Mouse (Mus musculus) heart, embryonic 11.5 days (tissue): ENCODE results near the gene R3hdm4. TPM values are rescaled to one million over a fixed set of nuclear protein-coding genes. Genes with fewer than 3 reads are reported as not detected.
A peak's percentile ranks its signal among the peaks of the same experiment; 100 is the strongest.

Source experiments
- ATAC-seq: fragments of 200-750 bp; cut with Nextera tagmentation; replicated peaks from 2 replicates; pipeline ENCODE4 v1.8.0; 2017; ENCODE audit warnings: moderate library complexity; ENCODE audit not compliant: insufficient number of reproducible peaks, low FRiP score, low TSS enrichment
- H3K27ac ChIP-seq: fragments of 300-500 bp; sonication (generic); 2 replicates; pipeline ENCODE4 v1.5.1; 2014; ENCODE audit warnings: mild to moderate bottlenecking, low read depth, low read length
- H3K27me3 ChIP-seq: fragments of 300-500 bp; sonication (generic); 2 replicates; pipeline ENCODE4 v1.6.1; 2014; ENCODE audit warnings: mild to moderate bottlenecking, low read length, mixed read lengths; ENCODE audit not compliant: control insufficient read depth, insufficient read depth
- H3K36me3 ChIP-seq: fragments of 300-500 bp; sonication (generic); 2 replicates; pipeline ENCODE4 v1.6.1; 2014; ENCODE audit warnings: mild to moderate bottlenecking, low read length, moderate library complexity, mixed read lengths; ENCODE audit not compliant: control insufficient read depth, insufficient read depth
- H3K4me1 ChIP-seq: fragments of 300-500 bp; sonication (generic); 2 replicates; pipeline ENCODE4 v1.6.1; 2014; ENCODE audit warnings: low read length; ENCODE audit not compliant: control insufficient read depth, insufficient read depth
- H3K4me2 ChIP-seq: fragments of 300-500 bp; sonication (generic); 2 replicates; pipeline ENCODE4 v1.6.1; 2014; ENCODE audit warnings: mild to moderate bottlenecking, moderate library complexity
- H3K4me3 ChIP-seq: fragments of 300-500 bp; sonication (generic); 2 replicates; pipeline ENCODE4 v1.5.1; 2014; ENCODE audit warnings: low read depth, low read length
- H3K9ac ChIP-seq: fragments of 300-500 bp; sonication (generic); 2 replicates; pipeline ENCODE4 v1.6.1; 2014; ENCODE audit warnings: mild to moderate bottlenecking, low read depth, low read length, moderate library complexity
- H3K9me3 ChIP-seq: fragments of 300-500 bp; sonication (generic); replicated peaks from 2 replicates; pipeline ENCODE4 v1.6.1; 2016; ENCODE audit warnings: low read length; ENCODE audit not compliant: control insufficient read depth
- WGBS: fragments of 180-500 bp; shearing (Covaris S2); extraction: QIAGEN DNeasy Blood & Tissue Kit; methylation state at CpG from one replicate; pipeline ENCODE4 v1.1.7; 2014; ENCODE audit not compliant: insufficient replicate concordance; 5-methylcytosine and 5-hydroxymethylcytosine counted together
- polyA plus RNA-seq: library from polyadenylated mRNA; unstranded; fragments of >200 nt; fragmentation: Nextera tagmentation; extraction: Ambion mirVana; gene quantifications from 2 replicates; pipeline ENCODE4 v1.2.1, GENCODE M21; 2014

The R3hdm4 gene
- polyA plus RNA-seq, 1 experiment from 2014 or later, result 87.6 TPM

- no peaks in the 10 kb centered on the region for H3K9me3 ChIP-seq
- WGBS, result 11% methylated on average over 29 of the region's 29 CpGs
- no peaks in the 10 kb centered on the region for H3K36me3 ChIP-seq
- H3K27ac ChIP-seq, result no peak overlapping the region
- H3K27me3 ChIP-seq, result peaks cover 35% of the 10 kb centered on the region
- no peak overlapping the region for H3K9ac ChIP-seq
- peaks cover 35% of the 10 kb centered on the region for H3K4me1 ChIP-seq
- peak overlapping the region; percentile 90 for H3K4me2 ChIP-seq
- ATAC-seq, result no peak
- H3K4me3 ChIP-seq, result peak overlapping the region; percentile 98; the same call in 1 of the 2 replicates
Observed at GRCm38 (mm10) chr10:79924998-79925784, 4.2 kb upstream of the R3hdm4 start.

GRCm38 (mm10) chr10:79921572-79921971 lies 564 bp upstream of the R3hdm4 start:
- Histone ChIP-seq H3K9me3 (no peaks in the 10 kb centered on the region), H3K27me3 (peaks cover 63% of the 10 kb centered on the region), H3K4me2 (peak overlapping the region; percentile 63), H3K4me1 (peaks cover 40% of the 10 kb centered on the region), H3K36me3 (no peaks in the 10 kb centered on the region), H3K4me3 (peak overlapping the region; percentile 39), H3K9ac (no peak overlapping the region), H3K27ac (no peak overlapping the region)
- no peak for ATAC-seq
- under 1% methylated on average over 34 of the region's 34 CpGs for WGBS

- H3K4me1 ChIP-seq, result peaks cover 38% of the 10 kb centered on the region
- WGBS, result 24% methylated on average over 26 of the region's 26 CpGs
- no peak overlapping the region for H3K9ac ChIP-seq
- H3K4me3 ChIP-seq, result peak overlapping the region; percentile 39
- H3K9me3 ChIP-seq, result no peaks in the 10 kb centered on the region
- no peak for ATAC-seq
- peaks cover 63% of the 10 kb centered on the region for H3K27me3 ChIP-seq
- peak overlapping the region; percentile 63; the same call in 1 of the 2 replicates for H3K4me2 ChIP-seq
- no peak overlapping the region for H3K27ac ChIP-seq
- H3K36me3 ChIP-seq, result no peaks in the 10 kb centered on the region
Observed at GRCm38 (mm10) chr10:79920056-79920890, 735 bp downstream of the R3hdm4 start.

GRCm38 (mm10) chr10:79919251-79919849 lies 1.7 kb downstream of the R3hdm4 start:
- 4% methylated on average over 21 of the region's 21 CpGs for WGBS
- no peak for ATAC-seq
- Histone ChIP-seq H3K4me2 (peak overlapping the region; percentile 60), H3K4me3 (peak overlapping the region; percentile 19; the same call in 1 of the 2 replicates), H3K4me1 (peaks cover 46% of the 10 kb centered on the region), H3K27me3 (peaks cover 63% of the 10 kb centered on the region), H3K36me3 (no peaks in the 10 kb centered on the region), H3K9me3 (no peaks in the 10 kb centered on the region), H3K27ac (no peak overlapping the region), H3K9ac (peak overlapping the region; percentile 28; the same call in 1 of the 2 replicates)

- peak overlapping the region; percentile 60 for H3K4me2 ChIP-seq
- H3K27ac ChIP-seq, result no peak overlapping the region
- peaks cover 61% of the 10 kb centered on the region for H3K27me3 ChIP-seq
- peak overlapping the region; percentile 31; the same call in 1 of the 2 replicates for H3K9ac ChIP-seq
- no peak for ATAC-seq
- no peaks in the 10 kb centered on the region for H3K36me3 ChIP-seq
- peak overlapping the region; percentile 13 for H3K4me3 ChIP-seq
- WGBS, result 5% methylated on average over 35 of the region's 35 CpGs
- H3K4me1 ChIP-seq, result peaks cover 51% of the 10 kb centered on the region
- no peaks in the 10 kb centered on the region for H3K9me3 ChIP-seq
Observed at GRCm38 (mm10) chr10:79918231-79919078, 2.6 kb downstream of the R3hdm4 start.

GRCm38 (mm10) chr10:79917532-79918100 lies 3.4 kb downstream of the R3hdm4 start:
- peak overlapping the region; percentile 87 for H3K4me2 ChIP-seq
- H3K36me3 ChIP-seq, result no peaks in the 10 kb centered on the region
- H3K4me1 ChIP-seq, result peaks cover 51% of the 10 kb centered on the region
- H3K9me3 ChIP-seq, result no peaks in the 10 kb centered on the region
- H3K27ac ChIP-seq, result no peak overlapping the region
- no peak for ATAC-seq
- H3K4me3 ChIP-seq, result peak overlapping the region; percentile 80
- H3K27me3 ChIP-seq, result peaks cover 52% of the 10 kb centered on the region
- no peak overlapping the region for H3K9ac ChIP-seq
- WGBS, result 62% methylated on average over 5 of the region's 5 CpGs

- Histone ChIP-seq H3K9me3 (no peaks in the 10 kb centered on the region), H3K27ac (peak within 1 kb of the TSS; percentile 25), H3K27me3 (peaks cover 46% of the 10 kb centered on the region), H3K36me3 (no peaks in the 10 kb centered on the region), H3K9ac (peak within 1 kb of the TSS; percentile 84), H3K4me2 (peak within 1 kb of the TSS; percentile 87), H3K4me3 (peak within 1 kb of the TSS; percentile 80), H3K4me1 (peaks cover 51% of the 10 kb centered on the region)
- ATAC-seq, result peak; percentile 83
- WGBS, result 3% methylated on average over 42 of the region's 42 CpGs
Observed at GRCm38 (mm10) chr10:79916808-79917531, 4.0 kb downstream of the R3hdm4 start, which contains the start of gene Kiss1r. Kiss1r (plus strand) TSS chr10:79916971.
